Mouse (Mus musculus) adrenal gland, postnatal 0 days (tissue): ENCODE measurements around the gene Pcsk1. TPM values are rescaled to one million over a fixed set of nuclear protein-coding genes. Genes with fewer than 3 reads are reported as not detected.

ENCODE experiments used
- polyA plus RNA-seq: library from polyadenylated mRNA; unstranded; fragments of >200 nt; fragmentation: Nextera tagmentation; extraction: Ambion mirVana; gene quantifications from 2 replicates; pipeline ENCODE4 v1.2.1, GENCODE M21; 2015

Pcsk1 gene
- 4.2 and 7.8 TPM in 2 replicates for polyA plus RNA-seq

DNA sequence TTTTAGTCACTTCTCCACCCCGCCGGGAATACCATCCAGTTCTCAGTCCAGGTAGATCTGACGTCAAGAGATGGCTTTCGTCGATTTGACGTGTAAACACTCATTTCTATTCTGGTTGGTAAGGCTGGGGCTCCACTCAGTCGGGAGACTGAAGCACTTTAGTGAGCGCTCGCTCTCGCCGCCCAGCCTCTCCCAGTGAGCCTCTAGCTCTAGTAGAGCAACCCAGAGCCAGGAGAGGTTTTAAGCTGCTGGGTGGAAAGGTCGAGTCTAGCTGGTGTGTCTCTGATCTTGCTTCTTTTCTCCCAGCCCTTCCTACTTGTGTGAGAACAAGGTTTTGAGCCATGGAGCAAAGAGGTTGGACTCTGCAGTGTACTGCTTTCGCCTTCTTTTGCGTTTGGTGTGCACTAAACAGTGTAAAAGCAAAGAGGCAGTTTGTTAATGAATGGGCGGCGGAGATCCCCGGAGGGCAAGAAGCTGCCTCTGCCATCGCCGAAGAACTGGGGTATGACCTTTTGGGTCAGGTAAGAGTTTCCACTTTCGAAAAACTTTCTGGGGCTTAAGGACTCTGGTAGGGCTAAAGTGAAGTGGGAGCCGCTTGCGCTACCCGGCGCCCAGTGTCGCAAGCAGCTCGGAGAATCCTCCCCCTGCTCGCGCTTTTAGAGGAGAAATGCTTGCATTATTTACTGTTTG lies at the start of gene Pcsk1:
Gene Pcsk1, plus strand, starts transcription at position 106 of the 690 bp plus-strand sequence.

